Mouse (Mus musculus): Measurements from ENCODE around the gene Mdh2. TPM values are rescaled to one million over a fixed set of nuclear protein-coding genes. Genes with fewer than 3 reads are reported as not detected.

Mdh2 gene
- polyA plus RNA-seq, 1 experiment: 200 TPM

GRCm38 (mm10) chr5:135793996-135794858, 15.9 kb downstream of the Mdh2 start:
- H3K4me1 ChIP-seq (ENCODE audit: control insufficient read depth, insufficient read depth, insufficient read length): peaks cover 5% of the 10 kb centered on the region; the same call in 1 of the 2 replicates
- peak overlapping the region; percentile 56 for H3K4me3 ChIP-seq (ENCODE audit: extremely low read depth, insufficient read depth, insufficient read length)
- 25% methylated on average over 20 of the region's 20 CpGs for WGBS
- TF ChIP-seq POLR2A (IDR thresholded peaks at IDR 0.05; ENCODE audit: low read depth, low read length) (no peak), CTCF (IDR thresholded peaks at IDR 0.05; ENCODE audit: extremely low read depth, insufficient read depth, insufficient read length, insufficient replicate concordance) (peak; percentile 96)
- no peak overlapping the region for H3K27ac ChIP-seq (ENCODE audit: insufficient read depth, low read length)
- DNase-seq (ENCODE audit: low read depth in 1 of 2, low spot score in 2 of 2): peak in 1 of 2 experiments; percentile 78
- no peaks in the 10 kb centered on the region for H3K27me3 ChIP-seq (ENCODE audit: control insufficient read depth, insufficient read depth, low read length)
- peaks cover 13% of the 10 kb centered on the region for H3K36me3 ChIP-seq (ENCODE audit: control insufficient read depth, insufficient read depth, low read length)

DNA sequence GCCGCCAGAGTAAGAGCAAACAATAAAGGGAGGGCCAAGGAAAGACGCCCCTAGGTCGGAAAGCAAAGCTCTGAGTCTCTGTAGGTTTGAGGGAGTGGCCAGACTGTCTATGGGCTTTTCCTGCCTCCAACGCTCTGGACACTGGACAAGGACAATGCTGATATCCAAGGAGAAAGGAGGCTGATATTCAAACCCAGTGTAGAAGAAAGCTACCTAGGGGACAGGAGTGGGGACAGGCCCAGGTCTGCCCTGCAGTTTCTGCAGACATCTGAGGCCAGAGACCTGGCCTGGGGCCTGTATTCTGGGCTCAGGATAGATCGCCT, 16.5 kb downstream of the Mdh2 start:
- Histone ChIP-seq H3K36me3 (ENCODE audit: control insufficient read depth, insufficient read depth, low read length) (peaks cover 8% of the 10 kb centered on the region), H3K4me3 (ENCODE audit: extremely low read depth, insufficient read depth, insufficient read length) (no peak overlapping the region), H3K27me3 (ENCODE audit: control insufficient read depth, insufficient read depth, low read length) (no peaks in the 10 kb centered on the region), H3K4me1 (ENCODE audit: control insufficient read depth, insufficient read depth, insufficient read length) (peaks cover 5% of the 10 kb centered on the region; the same call in 1 of the 2 replicates), H3K27ac (ENCODE audit: insufficient read depth, low read length) (no peak overlapping the region)
- DNase-seq (ENCODE audit: low read depth in 1 of 2, low spot score in 2 of 2): no peak
- TF ChIP-seq CTCF (IDR thresholded peaks at IDR 0.05; ENCODE audit: extremely low read depth, insufficient read depth, insufficient read length, insufficient replicate concordance) (no peak), POLR2A (IDR thresholded peaks at IDR 0.05; ENCODE audit: low read depth, low read length) (no peak)
- WGBS: 26% methylated on average over 5 of the region's 5 CpGs

GRCm38 (mm10) chr5:135799746-135800145, 21.5 kb downstream of the Mdh2 start:
- Histone ChIP-seq H3K27me3 (ENCODE audit: control insufficient read depth, insufficient read depth, low read length) (peaks cover 1% of the 10 kb centered on the region; the same call in 1 of the 2 replicates), H3K4me3 (ENCODE audit: extremely low read depth, insufficient read depth, insufficient read length) (no peak overlapping the region), H3K27ac (ENCODE audit: insufficient read depth, low read length) (no peak overlapping the region), H3K36me3 (ENCODE audit: control insufficient read depth, insufficient read depth, low read length) (no peaks in the 10 kb centered on the region), H3K4me1 (ENCODE audit: control insufficient read depth, insufficient read depth, insufficient read length) (peaks cover under 1% of the 10 kb centered on the region; the same call in 1 of the 2 replicates)
- 47% methylated on average over 4 of the region's 4 CpGs for WGBS
- DNase-seq (ENCODE audit: low read depth in 1 of 2, low spot score in 2 of 2): no peak
- TF ChIP-seq POLR2A (IDR thresholded peaks at IDR 0.05; ENCODE audit: low read depth, low read length) (no peak), CTCF (IDR thresholded peaks at IDR 0.05; ENCODE audit: extremely low read depth, insufficient read depth, insufficient read length, insufficient replicate concordance) (no peak)

- TF ChIP-seq CTCF (IDR thresholded peaks at IDR 0.05; ENCODE audit: extremely low read depth, insufficient read depth, insufficient read length, insufficient replicate concordance) (no peak), POLR2A (IDR thresholded peaks at IDR 0.05; ENCODE audit: low read depth, low read length) (no peak)
- DNase-seq (ENCODE audit: low read depth in 1 of 2, low spot score in 2 of 2): no peak
- WGBS: 7% methylated on average over 6 of the region's 6 CpGs
- Histone ChIP-seq H3K4me1 (ENCODE audit: control insufficient read depth, insufficient read depth, insufficient read length) (no peaks in the 10 kb centered on the region), H3K36me3 (ENCODE audit: control insufficient read depth, insufficient read depth, low read length) (no peaks in the 10 kb centered on the region), H3K4me3 (ENCODE audit: extremely low read depth, insufficient read depth, insufficient read length) (no peak overlapping the region), H3K27ac (ENCODE audit: insufficient read depth, low read length) (no peak overlapping the region), H3K27me3 (ENCODE audit: control insufficient read depth, insufficient read depth, low read length) (peaks cover 1% of the 10 kb centered on the region; the same call in 1 of the 2 replicates)
Measured at GRCm38 (mm10) chr5:135800927-135801326, 22.6 kb downstream of the Mdh2 start.

- H3K4me1 ChIP-seq (ENCODE audit: control insufficient read depth, insufficient read depth, insufficient read length): no peaks in the 10 kb centered on the region
- no peak for DNase-seq (ENCODE audit: low read depth in 1 of 2, low spot score in 2 of 2)
- H3K36me3 ChIP-seq (ENCODE audit: control insufficient read depth, insufficient read depth, low read length): no peaks in the 10 kb centered on the region
- no peak overlapping the region for H3K4me3 ChIP-seq (ENCODE audit: extremely low read depth, insufficient read depth, insufficient read length)
- H3K27me3 ChIP-seq (ENCODE audit: control insufficient read depth, insufficient read depth, low read length): peaks cover 1% of the 10 kb centered on the region; the same call in 1 of the 2 replicates
- WGBS: 91% methylated on average over 8 of the region's 8 CpGs
- H3K27ac ChIP-seq (ENCODE audit: insufficient read depth, low read length): no peak overlapping the region
- TF ChIP-seq POLR2A (IDR thresholded peaks at IDR 0.05; ENCODE audit: low read depth, low read length): no peak
- TF ChIP-seq CTCF (IDR thresholded peaks at IDR 0.05; ENCODE audit: extremely low read depth, insufficient read depth, insufficient read length, insufficient replicate concordance): no peak
Measured at GRCm38 (mm10) chr5:135802641-135803040, 24.4 kb downstream of the Mdh2 start.

DNA sequence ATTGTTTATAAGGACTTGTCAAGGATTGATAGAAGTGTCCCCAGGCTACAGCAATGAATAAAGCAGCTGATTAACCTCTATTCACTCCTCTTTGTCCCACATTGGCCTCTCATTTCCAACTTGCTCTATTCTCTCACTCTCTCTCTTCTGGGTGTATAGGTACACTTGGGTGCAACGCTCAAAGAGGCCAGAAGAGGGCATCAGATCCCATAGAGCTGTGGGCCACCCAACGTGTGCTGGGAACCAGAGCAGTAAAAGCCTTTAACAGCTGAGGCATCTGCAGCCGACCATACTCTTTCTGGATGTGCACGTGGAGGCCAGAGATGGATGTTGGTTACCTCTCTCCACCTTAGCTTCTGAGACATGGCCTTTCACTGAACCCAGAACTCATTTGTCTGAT, 24.9 kb downstream of the Mdh2 start:
- 62% methylated on average over 4 of the region's 4 CpGs for WGBS
- no peak for TF ChIP-seq CTCF (IDR thresholded peaks at IDR 0.05; ENCODE audit: extremely low read depth, insufficient read depth, insufficient read length, insufficient replicate concordance)
- no peak for TF ChIP-seq POLR2A (IDR thresholded peaks at IDR 0.05; ENCODE audit: low read depth, low read length)
- H3K27ac ChIP-seq (ENCODE audit: insufficient read depth, low read length): no peak overlapping the region

DNA sequence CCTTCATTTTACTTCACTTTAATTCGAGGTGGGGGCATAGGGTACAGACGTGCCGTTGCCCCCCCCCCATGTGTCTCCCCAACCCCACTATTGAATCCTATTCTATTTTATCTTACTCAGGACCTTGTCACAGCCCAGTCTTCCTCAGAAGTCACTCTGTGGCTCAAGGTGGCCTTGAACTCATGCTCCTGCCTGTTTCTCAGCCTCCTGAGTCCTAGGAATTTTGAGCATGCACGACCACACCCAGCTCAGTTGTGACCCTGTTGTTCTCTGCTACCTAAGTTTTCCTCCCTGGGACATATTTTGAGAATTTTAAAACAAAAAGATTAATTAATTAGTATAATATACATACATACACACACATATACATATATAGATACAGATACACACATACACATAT, 25.4 kb downstream of the Mdh2 start:
- H3K4me1 ChIP-seq (ENCODE audit: control insufficient read depth, insufficient read depth, insufficient read length): no peaks in the 10 kb centered on the region
- H3K4me3 ChIP-seq (ENCODE audit: extremely low read depth, insufficient read depth, insufficient read length): no peak overlapping the region
- DNase-seq (ENCODE audit: low read depth in 1 of 2, low spot score in 2 of 2): no peak
- TF ChIP-seq CTCF (IDR thresholded peaks at IDR 0.05; ENCODE audit: extremely low read depth, insufficient read depth, insufficient read length, insufficient replicate concordance) (no peak), POLR2A (IDR thresholded peaks at IDR 0.05; ENCODE audit: low read depth, low read length) (no peak)
- peaks cover 1% of the 10 kb centered on the region; the same call in 1 of the 2 replicates for H3K27me3 ChIP-seq (ENCODE audit: control insufficient read depth, insufficient read depth, low read length)
- no peaks in the 10 kb centered on the region for H3K36me3 ChIP-seq (ENCODE audit: control insufficient read depth, insufficient read depth, low read length)
- H3K27ac ChIP-seq (ENCODE audit: insufficient read depth, low read length): no peak overlapping the region
- 68% methylated on average over 4 of the region's 4 CpGs for WGBS

More for the DNA sequence above, 24.9 kb downstream of the Mdh2 start:
- no peak overlapping the region for H3K4me3 ChIP-seq (ENCODE audit: extremely low read depth, insufficient read depth, insufficient read length)
- peaks cover 1% of the 10 kb centered on the region; the same call in 1 of the 2 replicates for H3K27me3 ChIP-seq (ENCODE audit: control insufficient read depth, insufficient read depth, low read length)
- no peaks in the 10 kb centered on the region for H3K36me3 ChIP-seq (ENCODE audit: control insufficient read depth, insufficient read depth, low read length)
- DNase-seq (ENCODE audit: low read depth in 1 of 2, low spot score in 2 of 2): no peak
- no peaks in the 10 kb centered on the region for H3K4me1 ChIP-seq (ENCODE audit: control insufficient read depth, insufficient read depth, insufficient read length)
